Mouse (Mus musculus) hindbrain, embryonic 11.5 days (tissue): ENCODE data around the gene Sgf29. TPM values are rescaled to one million over a fixed set of nuclear protein-coding genes. Genes with fewer than 3 reads are reported as not detected.

Experiments used
- ATAC-seq: fragments of 200-750 bp; cut with Nextera tagmentation; 2 replicates; pipeline ENCODE4 v1.8.0; 2017; ENCODE audit warnings: mild to moderate bottlenecking, moderate TSS enrichment, moderate library complexity; ENCODE audit not compliant: low FRiP score
- DNase-seq: peaks from one replicate; pipeline ENCODE4 v3.0.0-alpha.2; 2015; ENCODE audit warnings: low spot score
- H3K27ac ChIP-seq: fragments of 300-500 bp; sonication (generic); 2 replicates; pipeline ENCODE4 v1.5.1; 2014; ENCODE audit warnings: mild to moderate bottlenecking, low read depth, low read length
- H3K27me3 ChIP-seq: fragments of 300-500 bp; sonication (generic); 2 replicates; pipeline ENCODE4 v1.6.1; 2014; ENCODE audit warnings: mild to moderate bottlenecking, low read length, moderate library complexity, mixed read lengths; ENCODE audit not compliant: control insufficient read depth, insufficient read depth
- H3K36me3 ChIP-seq: fragments of 300-500 bp; sonication (generic); 2 replicates; pipeline ENCODE4 v1.6.1; 2014; ENCODE audit warnings: mild to moderate bottlenecking, low read length, moderate library complexity, mixed read lengths; ENCODE audit not compliant: control insufficient read depth, insufficient read depth
- H3K4me1 ChIP-seq: fragments of 300-500 bp; sonication (generic); replicated peaks from 2 replicates; pipeline ENCODE4 v1.6.1; 2014; ENCODE audit warnings: low read length, mixed read lengths; ENCODE audit not compliant: control insufficient read depth, insufficient read depth
- H3K4me2 ChIP-seq: fragments of 300-500 bp; sonication (generic); replicated peaks from 2 replicates; pipeline ENCODE4 v1.6.1; 2014; ENCODE audit warnings: mild to moderate bottlenecking, low read depth, low read length
- H3K4me3 ChIP-seq: fragments of 300-500 bp; sonication (generic); 2 replicates; pipeline ENCODE4 v1.5.1; 2014; ENCODE audit warnings: low read depth, low read length
- H3K9ac ChIP-seq: fragments of 300-500 bp; sonication (generic); 2 replicates; pipeline ENCODE4 v1.6.1; 2014; ENCODE audit warnings: low read depth, low read length
- H3K9me3 ChIP-seq: fragments of 300-500 bp; sonication (generic); 2 replicates; pipeline ENCODE4 v1.6.1; 2016; ENCODE audit warnings: low read length; ENCODE audit not compliant: control insufficient read depth
- WGBS: fragments of 180-500 bp; shearing (Covaris S2); extraction: QIAGEN DNeasy Blood & Tissue Kit; methylation state at CpG from one replicate; pipeline ENCODE4 v1.1.7; 2014; 5-methylcytosine and 5-hydroxymethylcytosine counted together
- polyA plus RNA-seq: library from polyadenylated mRNA; unstranded; fragments of >200 nt; fragmentation: Nextera tagmentation; extraction: Ambion mirVana; gene quantifications from 2 replicates; pipeline ENCODE4 v1.2.1, GENCODE M21; 2014

Sgf29 gene
- polyA plus RNA-seq, 1 experiment from 2014 or later: 49.3 TPM

GRCm38 (mm10) chr7:126667495-126668090 is 18.5 kb downstream of the Sgf29 start:
- Histone ChIP-seq H3K27ac (no peak overlapping the region), H3K4me3 (no peak overlapping the region), H3K9ac (no peak overlapping the region), H3K4me1 (no peaks in the 10 kb centered on the region), H3K36me3 (no peaks in the 10 kb centered on the region), H3K4me2 (no peak overlapping the region), H3K9me3 (no peaks in the 10 kb centered on the region), H3K27me3 (no peaks in the 10 kb centered on the region)
- DNase-seq (no peak), ATAC-seq (no peak)
- WGBS: 88% methylated on average over 9 of the region's 9 CpGs

DNA sequence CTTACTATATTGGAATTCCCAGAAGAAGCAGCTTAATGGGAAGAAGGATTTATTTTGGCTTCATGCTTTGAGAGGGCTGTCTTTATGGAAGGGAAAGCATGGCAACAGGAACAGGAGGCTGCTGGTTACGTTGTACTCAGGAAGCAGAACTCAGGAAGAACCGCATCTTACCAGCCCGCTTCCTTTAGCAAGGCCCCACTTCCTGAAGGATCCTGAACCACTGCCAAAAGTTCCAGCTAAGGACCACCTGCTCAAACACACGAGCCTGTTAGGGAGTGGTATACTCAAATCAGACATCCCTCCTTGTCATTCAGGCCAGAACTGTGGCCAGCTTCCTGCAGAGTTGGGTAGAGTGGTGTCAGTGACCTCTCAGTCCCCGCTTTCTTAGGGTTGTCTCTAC is 19.3 kb downstream of the Sgf29 start:
- ATAC-seq (no peak), DNase-seq (no peak)
- Histone ChIP-seq H3K36me3 (no peaks in the 10 kb centered on the region), H3K4me2 (no peak overlapping the region), H3K27me3 (no peaks in the 10 kb centered on the region), H3K9ac (no peak overlapping the region), H3K9me3 (no peaks in the 10 kb centered on the region), H3K4me3 (no peak overlapping the region), H3K27ac (no peak overlapping the region), H3K4me1 (no peaks in the 10 kb centered on the region)
- 86% methylated on average over 5 of the region's 5 CpGs for WGBS

DNA sequence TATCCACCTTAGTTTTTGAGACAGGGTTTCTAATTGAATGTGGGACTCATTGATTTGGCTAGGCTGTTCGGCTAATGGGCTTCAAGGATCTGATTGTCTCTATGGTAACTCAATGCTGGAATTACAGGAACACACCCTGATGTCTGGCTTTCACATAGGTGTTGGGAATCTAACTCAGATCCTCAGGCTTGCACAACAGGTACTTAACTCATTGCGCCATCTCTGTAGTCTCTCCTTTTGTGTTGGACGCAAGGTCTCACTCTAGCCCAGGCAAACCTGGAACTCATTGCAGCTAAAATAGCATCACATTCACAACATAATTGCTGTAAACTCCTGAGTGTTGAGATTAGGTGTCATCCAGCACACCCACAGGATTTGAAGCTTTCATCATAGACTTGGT is 21.0 kb downstream of the Sgf29 start:
- H3K4me2 ChIP-seq: no peak overlapping the region
- H3K4me3 ChIP-seq: no peak overlapping the region
- ATAC-seq (no peak), DNase-seq (no peak)
- H3K9ac ChIP-seq: no peak overlapping the region
- WGBS: 99% methylated on average over 3 of the region's 3 CpGs
- no peaks in the 10 kb centered on the region for H3K9me3 ChIP-seq
- no peaks in the 10 kb centered on the region for H3K27me3 ChIP-seq
- no peak overlapping the region for H3K27ac ChIP-seq
- no peaks in the 10 kb centered on the region for H3K4me1 ChIP-seq
- no peaks in the 10 kb centered on the region for H3K36me3 ChIP-seq

GRCm38 (mm10) chr7:126672111-126672510 is 23.0 kb downstream of the Sgf29 start:
- H3K27me3 ChIP-seq: no peaks in the 10 kb centered on the region
- no peaks in the 10 kb centered on the region for H3K36me3 ChIP-seq
- ATAC-seq: no peak
- H3K4me2 ChIP-seq: no peak overlapping the region
- 94% methylated on average over 9 of the region's 9 CpGs for WGBS
- no peaks in the 10 kb centered on the region for H3K9me3 ChIP-seq
- no peak overlapping the region for H3K27ac ChIP-seq
- no peak overlapping the region for H3K9ac ChIP-seq
- DNase-seq: no peak
- H3K4me1 ChIP-seq: no peaks in the 10 kb centered on the region
- H3K4me3 ChIP-seq: no peak overlapping the region

DNA sequence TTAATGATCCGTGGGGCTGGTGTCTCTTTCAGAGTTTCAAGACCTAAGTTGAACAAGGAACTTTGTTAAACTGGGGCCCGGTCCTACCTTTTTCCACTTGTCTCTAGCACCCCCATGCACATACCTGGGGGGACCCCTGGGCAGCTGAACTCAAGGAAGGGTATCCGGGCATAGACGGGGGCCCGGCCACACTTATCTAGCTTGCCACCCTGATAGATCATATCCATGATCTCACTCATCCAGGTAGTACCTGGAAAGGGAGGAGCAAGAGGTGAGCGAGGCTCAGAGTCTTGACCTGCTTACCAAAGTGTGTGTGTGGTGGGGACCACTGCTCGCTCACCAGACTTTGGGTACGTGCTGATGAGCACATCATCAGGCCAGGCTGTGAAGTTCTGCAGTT is 26.0 kb downstream of the Sgf29 start:
- H3K4me3 ChIP-seq: no peak overlapping the region
- no peak overlapping the region for H3K9ac ChIP-seq
- no peaks in the 10 kb centered on the region for H3K27me3 ChIP-seq
- no peaks in the 10 kb centered on the region for H3K36me3 ChIP-seq
- H3K4me1 ChIP-seq: no peaks in the 10 kb centered on the region
- ATAC-seq: no peak
- no peaks in the 10 kb centered on the region for H3K9me3 ChIP-seq
- no peak for DNase-seq
- no peak overlapping the region for H3K4me2 ChIP-seq
- no peak overlapping the region for H3K27ac ChIP-seq
- WGBS: 94% methylated on average over 8 of the region's 8 CpGs

DNA sequence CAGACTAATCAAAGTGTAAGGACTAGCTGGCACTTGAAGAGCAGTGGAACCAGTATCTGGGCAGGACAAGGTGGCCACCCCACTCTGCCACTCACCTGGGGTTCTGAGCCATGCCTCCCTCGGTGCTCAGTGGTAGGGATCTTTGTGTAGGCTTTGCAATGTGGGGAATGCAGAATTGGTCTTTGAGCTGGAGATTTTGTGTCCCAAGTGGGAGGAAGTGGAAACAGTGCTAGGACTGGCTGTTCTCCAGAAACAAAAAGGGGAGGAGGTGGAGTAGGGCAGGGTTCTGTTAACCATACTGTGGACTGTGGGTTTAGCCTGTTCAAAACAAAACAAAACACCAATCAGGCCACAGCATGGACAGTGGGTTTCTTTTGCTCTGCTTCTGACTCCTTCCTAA is 27.1 kb downstream of the Sgf29 start, which contains the start of gene Sult1a1:
Sult1a1 (minus strand) TSS at position 226 of the 400 bp plus-strand sequence.
- WGBS: 92% methylated on average over 1 of the region's 1 CpGs
- H3K27me3 ChIP-seq: no peaks in the 10 kb centered on the region
- no peaks in the 10 kb centered on the region for H3K4me1 ChIP-seq
- no peaks in the 10 kb centered on the region for H3K36me3 ChIP-seq
- DNase-seq: no peak
- ATAC-seq: no peak
- no peak within 1 kb of the TSS for H3K4me2 ChIP-seq
- H3K27ac ChIP-seq: no peak within 1 kb of the TSS
- H3K9me3 ChIP-seq: no peaks in the 10 kb centered on the region
- H3K4me3 ChIP-seq: no peak within 1 kb of the TSS
- H3K9ac ChIP-seq: no peak within 1 kb of the TSS

DNA sequence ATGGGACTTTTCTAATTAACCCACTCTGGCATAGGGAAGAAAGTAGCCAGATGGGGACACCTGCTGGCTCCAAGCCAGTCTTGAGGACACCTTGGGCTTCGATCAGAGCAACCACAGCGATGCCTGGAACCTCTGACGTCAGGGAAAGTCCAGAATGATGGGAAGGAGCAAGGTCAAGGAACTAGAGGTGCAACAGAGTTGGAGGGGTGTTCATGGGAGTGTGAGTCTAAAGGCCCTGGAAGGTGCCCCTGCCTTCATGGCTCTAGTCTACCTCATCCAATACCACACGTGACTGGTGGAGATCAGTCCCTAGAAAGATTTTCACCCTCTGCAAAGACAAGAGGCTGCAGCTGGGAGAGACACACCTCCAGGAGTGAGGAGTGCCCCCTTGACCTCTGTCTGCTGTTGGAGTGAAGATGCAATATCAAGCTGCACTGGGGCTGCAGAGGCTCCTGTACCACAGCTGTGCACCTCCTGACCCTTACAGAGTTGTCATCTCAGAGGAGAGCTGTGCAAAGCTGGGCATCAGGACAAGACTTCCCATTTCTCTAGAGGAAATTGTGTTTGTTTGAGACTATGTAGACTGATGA is 27.6 kb downstream of the Sgf29 start:
- Histone ChIP-seq H3K27ac (no peak overlapping the region), H3K4me1 (no peaks in the 10 kb centered on the region), H3K4me3 (no peak overlapping the region), H3K9me3 (no peaks in the 10 kb centered on the region), H3K36me3 (no peaks in the 10 kb centered on the region), H3K9ac (no peak overlapping the region), H3K4me2 (no peak overlapping the region), H3K27me3 (no peaks in the 10 kb centered on the region)
- WGBS: 83% methylated on average over 4 of the region's 4 CpGs
- ATAC-seq (no peak), DNase-seq (no peak)

GRCm38 (mm10) chr7:126678545-126679341 is 29.6 kb downstream of the Sgf29 start:
- Histone ChIP-seq H3K27me3 (no peaks in the 10 kb centered on the region), H3K4me1 (no peaks in the 10 kb centered on the region), H3K4me2 (no peak overlapping the region), H3K4me3 (no peak overlapping the region), H3K36me3 (no peaks in the 10 kb centered on the region), H3K9ac (no peak overlapping the region), H3K27ac (no peak overlapping the region), H3K9me3 (no peaks in the 10 kb centered on the region)
- ATAC-seq (no peak), DNase-seq (no peak)
- 84% methylated on average over 8 of the region's 8 CpGs for WGBS

GRCm38 (mm10) chr7:126679683-126680082 is 30.6 kb downstream of the Sgf29 start:
- no peak for ATAC-seq
- no peaks in the 10 kb centered on the region for H3K9me3 ChIP-seq
- DNase-seq: no peak
- WGBS: 98% methylated on average over 5 of the region's 5 CpGs
- H3K27me3 ChIP-seq: no peaks in the 10 kb centered on the region
- no peak overlapping the region for H3K4me3 ChIP-seq
- H3K9ac ChIP-seq: no peak overlapping the region
- no peaks in the 10 kb centered on the region for H3K4me1 ChIP-seq
- no peak overlapping the region for H3K27ac ChIP-seq
- no peak overlapping the region for H3K4me2 ChIP-seq
- H3K36me3 ChIP-seq: no peaks in the 10 kb centered on the region
